Mouse (Mus musculus) layer of hippocampus, adult 2 months (tissue): ENCODE results near the gene Cog4. TPM values are rescaled to one million over a fixed set of nuclear protein-coding genes. Genes with fewer than 3 reads are reported as not detected.

Experiments
- DNase-seq, 2 experiments: peaks; one replicate each; pipeline ENCODE4 v3.0.0; 2022; ENCODE audit warnings: low spot score in 2 of 2
- H3K27ac ChIP-seq: fragments of 200-600 bp; 2 replicates; pipeline ENCODE4 v1.8.1; 2022
- H3K4me3 ChIP-seq: fragments of 200-600 bp; 2 replicates; pipeline ENCODE4 v1.8.1; 2022; ENCODE audit warnings: mild to moderate bottlenecking
- CTCF ChIP-seq: fragments of 200-600 bp; conservative IDR thresholded peaks from 2 replicates; pipeline ENCODE4 v1.8.1; 2022; ENCODE audit warnings: antibody characterized with exemption, mild to moderate bottlenecking, moderate library complexity
- total RNA-seq, 2 experiments: library from RNA; stranded (reverse); gene quantifications; 2 replicates each; pipeline ENCODE4 v1.2.3; 2021

Gene Cog4
- total RNA-seq, 2 experiments from 2014 or later = 61.4 to 64.0 TPM

DNA sequence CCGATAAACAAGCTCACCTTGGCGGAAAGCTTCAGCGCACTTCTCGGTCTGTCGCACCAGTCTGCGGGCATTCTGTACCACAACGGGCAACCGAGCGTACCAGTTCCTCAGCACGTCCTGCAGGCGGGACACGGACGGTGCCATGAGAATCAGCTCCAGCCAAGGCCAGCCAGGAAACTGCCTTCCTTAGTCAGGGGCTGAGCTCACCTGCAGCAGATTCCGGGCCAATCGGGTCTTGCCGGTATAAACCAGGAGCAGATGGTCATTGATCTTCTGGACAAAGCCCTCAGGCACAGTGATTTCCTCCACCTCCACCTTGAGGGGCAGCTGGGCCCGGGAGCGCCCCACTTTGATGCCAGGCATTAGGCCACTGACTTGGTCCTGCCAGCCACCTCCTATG lies 37.4 kb downstream of the Cog4 start:
- no peak for TF ChIP-seq CTCF
- Histone ChIP-seq H3K4me3 (no peak overlapping the region), H3K27ac (no peak overlapping the region)
- DNase-seq = no peak

DNA sequence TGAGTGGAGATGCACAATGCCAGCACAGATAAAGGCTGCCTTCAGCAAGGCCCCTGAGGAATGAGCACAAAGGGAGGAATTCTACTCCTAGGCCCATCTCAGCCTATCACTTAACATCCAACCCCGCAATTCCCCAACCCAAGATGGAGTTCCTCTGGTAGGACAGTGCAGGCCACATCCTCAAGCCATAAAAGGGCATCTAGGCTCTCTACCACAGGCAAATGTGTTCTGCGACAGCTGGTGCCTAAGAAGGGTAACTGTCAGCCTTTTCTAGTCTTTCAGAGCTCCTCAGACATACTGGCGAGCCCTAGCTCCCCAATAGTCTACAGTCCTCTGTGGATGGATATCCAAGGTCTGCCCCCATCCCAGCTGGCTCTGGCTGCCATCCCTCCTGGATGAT lies 40.2 kb downstream of the Cog4 start:
- no peak for TF ChIP-seq CTCF
- no peak for DNase-seq
- H3K27ac ChIP-seq = peak overlapping the region; percentile 89
- no peak overlapping the region for H3K4me3 ChIP-seq

DNA sequence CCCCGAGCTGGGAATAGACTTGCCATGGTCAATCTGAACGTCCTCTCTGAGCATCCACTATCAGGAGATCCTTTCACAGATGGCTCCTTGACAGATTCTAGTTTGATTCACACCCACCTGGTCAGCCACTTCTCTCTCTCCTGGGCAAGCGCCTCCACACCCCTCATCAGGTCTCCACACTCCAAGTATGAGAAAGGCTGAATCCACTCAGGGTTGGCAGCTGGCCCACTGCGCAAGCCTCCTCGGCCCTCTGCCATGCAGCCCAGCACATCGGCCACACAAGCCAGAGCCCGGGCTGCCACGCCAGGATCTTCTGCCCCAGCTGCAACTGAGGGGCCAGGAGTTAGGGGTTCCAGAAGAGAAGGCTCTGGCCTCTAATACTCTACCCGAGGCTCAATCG lies 41.2 kb downstream of the Cog4 start:
- H3K27ac ChIP-seq = peak overlapping the region; percentile 89
- TF ChIP-seq CTCF = no peak
- no peak for DNase-seq

GRCm38 (mm10) chr8:110888441-110888840 lies 42.0 kb downstream of the Cog4 start:
- Histone ChIP-seq H3K27ac (peak overlapping the region; percentile 89), H3K4me3 (no peak overlapping the region)
- peak in 1 of 2 experiments; percentile 50 for DNase-seq
- no peak for TF ChIP-seq CTCF

More for the DNA sequence above, 41.2 kb downstream of the Cog4 start:
- no peak overlapping the region for H3K4me3 ChIP-seq

DNA sequence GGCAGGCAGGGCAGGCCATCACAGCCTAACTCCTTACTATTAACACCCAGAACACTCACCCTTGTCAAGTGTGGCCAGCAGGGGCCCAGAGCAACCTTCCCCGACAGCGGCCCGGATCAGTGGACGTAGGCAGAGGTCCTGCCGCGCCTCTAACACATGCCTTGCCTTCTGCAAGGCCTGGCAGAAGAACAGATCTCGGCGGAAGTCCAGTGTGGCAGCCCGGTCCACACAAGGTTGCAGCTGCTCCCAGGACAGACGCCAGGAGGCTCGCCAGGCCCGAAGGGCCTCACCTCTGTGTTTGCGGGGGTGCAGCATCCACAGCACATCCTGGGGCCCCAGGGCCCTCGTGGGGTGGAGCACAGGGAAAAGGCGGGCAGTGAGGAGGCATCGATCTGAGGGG lies 42.5 kb downstream of the Cog4 start:
- no peak overlapping the region for H3K4me3 ChIP-seq
- no peak for DNase-seq
- peak overlapping the region; percentile 89 for H3K27ac ChIP-seq
- 0 out of 2 replicates have a peak, but pooled peaks have one; percentile 7 for TF ChIP-seq CTCF

DNA sequence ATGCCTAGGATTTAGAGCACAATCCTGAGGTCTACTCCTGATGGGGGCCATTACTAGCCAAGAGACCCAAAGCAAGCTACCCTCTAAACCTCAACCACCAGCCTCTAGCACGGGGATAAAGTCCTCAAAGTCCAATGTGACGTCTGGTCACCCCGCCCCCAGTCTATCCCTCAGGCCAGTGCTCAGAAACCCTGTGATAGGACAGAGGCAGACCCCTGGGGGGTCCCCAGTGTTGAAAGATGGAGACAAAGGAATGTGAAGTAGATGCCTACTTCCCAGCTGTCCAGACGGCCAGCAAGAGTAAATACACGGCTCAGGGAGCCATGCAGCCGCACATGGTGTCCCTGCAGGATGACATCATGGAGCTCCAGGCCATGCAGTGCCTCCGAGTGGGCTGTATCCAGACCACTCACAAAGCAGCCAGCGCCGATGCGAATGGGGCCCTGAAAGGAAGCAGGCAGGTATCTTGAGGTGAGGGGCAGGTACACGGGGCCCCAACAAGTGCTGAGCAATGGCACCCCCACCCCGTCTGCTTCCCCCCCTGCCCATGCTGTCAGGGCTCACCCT lies 43.6 kb downstream of the Cog4 start:
- DNase-seq = no peak
- H3K4me3 ChIP-seq = no peak overlapping the region
- no peak for TF ChIP-seq CTCF
- peak overlapping the region; percentile 89 for H3K27ac ChIP-seq

GRCm38 (mm10) chr8:110892040-110892439 lies 45.6 kb downstream of the Cog4 start:
- no peak for DNase-seq
- H3K4me3 ChIP-seq = no peak overlapping the region
- 0 out of 2 replicates have a peak, but pooled peaks have one; percentile 11 for TF ChIP-seq CTCF
- H3K27ac ChIP-seq = no peak overlapping the region

- Histone ChIP-seq H3K27ac (no peak overlapping the region), H3K4me3 (no peak overlapping the region)
- no peak for DNase-seq
- no peak for TF ChIP-seq CTCF
Measured at GRCm38 (mm10) chr8:110892913-110893312, 46.5 kb downstream of the Cog4 start.

DNA sequence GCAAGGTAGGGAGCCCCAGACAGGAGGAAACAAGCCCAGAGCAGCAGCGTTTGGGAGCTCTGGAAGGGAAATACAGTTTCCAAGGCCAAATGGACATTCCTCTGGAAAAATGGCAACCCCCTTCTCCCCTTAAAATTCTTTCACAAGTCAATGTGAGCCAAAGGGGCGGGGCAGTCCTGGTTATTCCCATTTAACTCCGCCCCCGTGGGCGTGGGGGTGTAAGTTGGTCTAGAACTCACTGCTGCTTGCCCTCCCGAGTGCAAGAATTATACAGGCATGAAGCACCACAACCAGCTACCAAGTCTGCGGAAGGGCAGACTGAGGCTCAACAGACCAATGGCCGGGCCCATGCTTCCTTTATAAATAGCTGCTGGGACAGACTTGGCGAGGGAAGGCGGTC lies 48.5 kb downstream of the Cog4 start:
- no peak for DNase-seq
- Histone ChIP-seq H3K27ac (no peak overlapping the region), H3K4me3 (no peak overlapping the region)
- no peak for TF ChIP-seq CTCF

DNA sequence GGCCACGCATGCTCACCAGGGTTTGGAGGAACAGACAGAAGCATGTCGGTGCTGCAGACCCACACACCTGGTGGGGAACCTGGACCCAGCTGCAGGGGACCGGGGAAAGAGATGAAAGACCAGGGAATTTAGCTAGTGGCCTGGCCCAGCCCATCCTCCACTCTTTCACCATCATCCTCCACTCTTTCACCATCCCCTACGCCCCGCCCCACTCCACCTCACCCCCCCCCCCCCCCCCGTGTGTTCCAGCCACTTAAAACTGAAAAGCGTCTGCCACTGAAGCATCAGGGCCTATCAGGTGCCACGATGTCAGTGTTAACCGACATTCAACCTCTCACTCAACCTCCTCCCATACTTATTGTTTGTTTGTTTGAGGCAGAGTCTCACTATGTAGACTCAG lies 48.9 kb downstream of the Cog4 start:
- TF ChIP-seq CTCF = no peak
- no peak for DNase-seq
- Histone ChIP-seq H3K27ac (no peak overlapping the region), H3K4me3 (no peak overlapping the region)

DNA sequence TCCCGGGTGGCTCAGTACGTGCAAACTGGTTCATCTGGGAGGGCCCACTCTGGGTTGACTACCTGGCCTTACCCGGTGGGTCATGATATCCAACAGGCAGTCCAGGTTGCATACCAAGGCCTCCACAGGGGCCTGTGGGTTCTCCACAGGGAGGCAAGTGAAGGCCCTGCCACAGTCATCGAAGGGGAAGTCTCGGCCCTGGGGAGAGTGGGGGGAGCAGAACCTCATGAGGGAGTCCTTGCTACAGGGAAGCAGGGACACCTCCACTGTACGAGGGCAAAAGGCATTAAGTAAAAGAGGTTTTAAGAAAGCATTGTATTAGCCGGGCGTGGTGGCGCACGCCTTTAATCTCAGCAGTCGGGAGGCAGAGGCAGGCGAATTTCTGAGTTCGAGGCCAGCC lies 49.4 kb downstream of the Cog4 start:
- Histone ChIP-seq H3K27ac (no peak overlapping the region), H3K4me3 (no peak overlapping the region)
- no peak for TF ChIP-seq CTCF
- DNase-seq = no peak

- Histone ChIP-seq H3K27ac (no peak overlapping the region), H3K4me3 (no peak overlapping the region)
- no peak for DNase-seq
- TF ChIP-seq CTCF = 0 out of 2 replicates have a peak, but pooled peaks have one; percentile 10
Measured at GRCm38 (mm10) chr8:110897495-110897894, 51.1 kb downstream of the Cog4 start.

DNA sequence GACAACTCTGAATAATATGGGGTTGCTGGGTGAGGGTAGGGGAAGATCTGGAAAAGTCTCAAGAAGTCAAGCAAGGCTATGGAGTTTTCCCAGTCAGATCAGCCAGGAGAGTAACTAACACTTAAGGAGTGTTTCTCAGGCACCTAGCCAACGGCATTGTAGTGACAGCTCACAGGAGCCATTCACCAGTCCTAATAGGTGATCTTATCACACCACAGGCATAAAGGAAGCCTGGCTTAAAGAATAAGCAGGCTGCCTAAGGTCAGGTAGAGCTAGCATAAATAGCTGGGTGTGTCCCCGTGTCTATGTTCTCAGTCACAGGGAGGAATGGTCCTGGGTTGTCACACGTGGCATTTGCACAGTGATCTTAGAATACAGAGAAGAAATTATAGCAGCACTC lies 54.7 kb downstream of the Cog4 start:
- H3K27ac ChIP-seq = no peak overlapping the region
- no peak for TF ChIP-seq CTCF
- DNase-seq = no peak
- H3K4me3 ChIP-seq = no peak overlapping the region

- peak within 1 kb of the TSS; percentile 89 for H3K27ac ChIP-seq
- H3K4me3 ChIP-seq = peak within 1 kb of the TSS; percentile 74
- no peak for TF ChIP-seq CTCF
- DNase-seq = peak; percentile 83
Measured at GRCm38 (mm10) chr8:110901839-110902578, 55.6 kb downstream of the Cog4 start, which contains the start of gene Fuk. Gene Fuk (minus strand): TSS chr8:110902488.
